Mouse (Mus musculus) liver, adult 2 months (tissue): ENCODE data around the gene Slc39a2. TPM values are rescaled to one million over a fixed set of nuclear protein-coding genes. Genes with fewer than 3 reads are reported as not detected.

Source experiments
- DNase-seq: peaks from one replicate; pipeline ENCODE4 v3.0.0-alpha.2; 2011; ENCODE audit warnings: low read depth, low spot score; ENCODE audit errors: extremely low read depth
- H3K27ac ChIP-seq: fragments of 200-500 bp; replicated peaks from 2 replicates; pipeline ENCODE4 v1.5.1; 2012; ENCODE audit warnings: low read depth, mild to moderate bottlenecking, control low read depth, inconsistent platforms, low read length; ENCODE audit not compliant: insufficient read depth
- H3K27me3 ChIP-seq: fragments of 200-500 bp; 2 replicates; pipeline ENCODE4 v1.6.1; 2012; ENCODE audit warnings: mild to moderate bottlenecking, moderate library complexity, low read length, inconsistent platforms; ENCODE audit not compliant: control insufficient read depth, insufficient read depth
- H3K36me3 ChIP-seq: fragments of 200-500 bp; 2 replicates; pipeline ENCODE4 v1.6.1; 2012; ENCODE audit warnings: low read length, inconsistent platforms; ENCODE audit not compliant: control insufficient read depth, insufficient read depth
- H3K4me1 ChIP-seq: fragments of 200-500 bp; 2 replicates; pipeline ENCODE4 v1.6.1; 2011; ENCODE audit warnings: low read length; ENCODE audit not compliant: control insufficient read depth, insufficient read depth
- H3K4me3 ChIP-seq: fragments of 200-500 bp; 2 replicates; pipeline ENCODE4 v1.5.1; 2011; ENCODE audit warnings: low read depth, mild to moderate bottlenecking, control low read depth, low read length, moderate library complexity; ENCODE audit not compliant: insufficient read depth
- H3K79me2 ChIP-seq: fragments of 200-500 bp; 2 replicates; pipeline ENCODE4 v1.6.1; 2012; ENCODE audit warnings: inconsistent platforms, mild to moderate bottlenecking, low read length, moderate library complexity; ENCODE audit not compliant: control insufficient read depth, insufficient read depth
- H3K9ac ChIP-seq: fragments of 200-500 bp; 2 replicates; pipeline ENCODE4 v1.6.1; 2012; ENCODE audit warnings: low read depth, mild to moderate bottlenecking, control low read depth, inconsistent platforms, low read length
- CTCF ChIP-seq: fragments of 200-500 bp; IDR thresholded peaks from 2 replicates; pipeline ENCODE4 v1.5.1; 2011; ENCODE audit warnings: low read depth, low read length, control low read depth
- POLR2A ChIP-seq: fragments of 200-500 bp; IDR thresholded peaks from 2 replicates; pipeline ENCODE4 v1.6.1; 2011; ENCODE audit warnings: low read length, control low read depth; ENCODE audit not compliant: insufficient read depth; ENCODE audit errors: extremely low read depth
- WGBS: fragments of 180-500 bp; shearing (Covaris S2); methylation state at CpG from one replicate; pipeline ENCODE4 v1.1.7; 2018; 5-methylcytosine and 5-hydroxymethylcytosine counted together
- polyA plus RNA-seq: library from polyadenylated mRNA; depleted of rRNA; stranded (reverse); fragments of >200 nt; gene quantifications from 2 replicates; pipeline ENCODE4 v1.2.3, GENCODE M21; 2012
- total RNA-seq: library from RNA; depleted of rRNA; stranded (reverse); fragments of >200 nt; gene quantifications from 2 replicates; pipeline ENCODE4 v1.2.3, GENCODE M21; 2014

Slc39a2 gene
- total and polyA plus RNA-seq, 2 experiments, result 0.65 to 1.8 TPM

DNA sequence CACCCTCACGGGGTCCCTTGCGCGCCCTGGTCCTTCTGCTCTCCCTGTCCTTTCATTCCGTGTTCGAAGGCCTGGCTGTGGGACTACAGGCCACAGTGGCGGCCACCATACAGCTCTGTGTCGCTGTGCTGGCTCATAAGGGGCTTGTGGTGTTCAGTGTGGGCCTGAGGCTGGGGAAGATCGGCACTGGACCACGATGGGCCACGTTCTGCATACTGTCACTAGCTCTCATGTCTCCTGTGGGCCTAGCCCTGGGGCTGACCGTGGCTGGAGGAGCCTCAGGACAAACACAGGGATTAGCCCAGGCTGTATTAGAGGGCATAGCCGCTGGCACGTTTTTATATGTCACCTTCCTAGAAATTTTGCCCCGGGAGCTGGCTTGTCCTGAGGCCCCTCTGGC, 2.4 kb downstream of the Slc39a2 start:
- no peak for TF ChIP-seq POLR2A
- Histone ChIP-seq H3K4me3 (no peak overlapping the region), H3K36me3 (peaks cover 17% of the 10 kb centered on the region), H3K27me3 (no peaks in the 10 kb centered on the region), H3K4me1 (peaks cover 10% of the 10 kb centered on the region), H3K79me2 (no peaks in the 10 kb centered on the region), H3K9ac (no peak overlapping the region), H3K27ac (no peak overlapping the region)
- 93% methylated on average over 14 of the region's 14 CpGs for WGBS
- no peak for DNase-seq

DNA sequence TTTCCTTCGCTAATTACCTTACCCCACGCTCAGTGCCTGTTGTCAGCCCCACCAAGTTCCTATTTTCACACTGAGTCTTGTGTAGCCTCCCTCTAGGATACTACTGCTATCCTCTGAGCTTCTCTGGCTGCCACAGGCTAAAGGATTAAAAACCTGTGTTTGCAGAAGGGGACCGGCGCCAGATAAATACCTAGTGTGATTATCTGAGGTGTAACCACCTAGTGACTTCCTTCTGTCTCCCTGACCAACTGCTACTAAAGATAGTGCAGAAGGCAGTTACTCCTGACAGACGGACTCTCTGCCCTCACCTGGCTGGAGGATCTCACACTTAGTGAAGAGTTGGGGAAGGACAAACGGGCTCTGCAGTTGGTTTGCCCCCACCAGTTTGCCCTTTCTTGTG, 3.3 kb downstream of the Slc39a2 start:
- Histone ChIP-seq H3K27me3 (no peaks in the 10 kb centered on the region), H3K79me2 (no peaks in the 10 kb centered on the region), H3K4me1 (peaks cover 10% of the 10 kb centered on the region), H3K9ac (no peak overlapping the region), H3K4me3 (no peak overlapping the region), H3K36me3 (peaks cover 9% of the 10 kb centered on the region), H3K27ac (no peak overlapping the region)
- no peak for DNase-seq
- TF ChIP-seq POLR2A, result no peak
- TF ChIP-seq CTCF, result no peak
- 89% methylated on average over 6 of the region's 6 CpGs for WGBS

DNA sequence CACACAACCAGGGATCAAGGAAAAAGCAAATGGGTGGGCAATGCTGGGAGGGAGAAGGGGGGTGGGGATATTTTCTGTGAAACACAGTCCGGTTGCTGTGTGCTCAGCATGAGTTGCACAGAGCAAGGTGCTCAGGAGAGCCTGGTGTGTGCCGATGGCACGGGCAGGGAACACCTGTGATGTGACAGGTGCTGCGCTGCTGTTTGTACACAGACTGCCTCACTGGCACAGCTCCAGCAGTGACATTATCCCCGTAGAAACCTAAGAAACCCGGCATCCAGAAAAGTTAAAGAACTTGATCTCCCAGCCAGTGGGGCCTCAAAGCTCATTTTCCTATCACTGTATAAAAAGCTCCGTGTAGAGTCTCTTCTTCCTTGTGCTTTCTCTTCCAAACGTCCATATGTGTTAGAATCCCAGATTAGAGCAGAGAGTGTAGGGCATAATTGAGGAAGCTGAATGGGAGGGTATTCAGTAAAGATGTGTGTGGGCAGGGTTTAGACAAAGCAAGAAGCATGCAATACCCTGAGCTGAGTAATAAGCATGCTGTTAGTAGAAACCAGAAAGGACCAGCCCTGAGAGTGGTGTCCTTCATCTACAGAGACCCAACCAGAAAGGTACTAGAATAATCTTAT, 4.0 kb downstream of the Slc39a2 start:
- TF ChIP-seq POLR2A (no peak), CTCF (no peak)
- WGBS, result 65% methylated on average over 8 of the region's 8 CpGs
- Histone ChIP-seq H3K27ac (no peak overlapping the region), H3K36me3 (peaks cover 4% of the 10 kb centered on the region; the same call in 1 of the 2 replicates), H3K4me3 (no peak overlapping the region), H3K9ac (no peak overlapping the region), H3K4me1 (peaks cover 10% of the 10 kb centered on the region), H3K79me2 (no peaks in the 10 kb centered on the region), H3K27me3 (no peaks in the 10 kb centered on the region)
- DNase-seq, result no peak

DNA sequence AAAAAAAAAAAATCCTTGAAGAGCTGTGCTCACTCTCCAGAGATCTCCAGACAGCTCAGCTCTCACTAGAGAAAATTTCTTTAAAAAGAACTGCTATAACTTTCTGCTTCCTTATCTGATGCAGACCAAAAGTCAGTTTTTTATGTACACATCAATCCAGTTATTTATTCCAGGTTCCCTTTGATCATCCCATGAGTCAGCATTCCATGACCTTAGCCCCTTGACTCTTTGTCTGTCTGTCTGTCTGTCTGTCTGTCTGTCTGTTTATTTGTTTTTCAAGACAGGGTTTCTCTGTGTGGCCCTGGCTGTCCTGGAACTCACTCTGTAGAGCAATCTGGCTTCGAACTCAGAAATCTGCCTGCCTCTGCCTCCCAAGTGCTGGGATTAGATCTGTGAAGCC, 6.7 kb downstream of the Slc39a2 start:
- DNase-seq, result peak; percentile 96
- H3K27ac ChIP-seq, result peak overlapping the region; percentile 46; the same call in 1 of the 2 replicates
- peaks cover 10% of the 10 kb centered on the region for H3K4me1 ChIP-seq
- H3K9ac ChIP-seq, result no peak overlapping the region
- H3K36me3 ChIP-seq, result no peaks in the 10 kb centered on the region; the same call in 1 of the 2 replicates
- no peaks in the 10 kb centered on the region for H3K79me2 ChIP-seq
- 27% methylated on average over 1 of the region's 1 CpGs for WGBS
- no peak overlapping the region for H3K4me3 ChIP-seq
- TF ChIP-seq CTCF, result no peak
- H3K27me3 ChIP-seq, result no peaks in the 10 kb centered on the region

DNA sequence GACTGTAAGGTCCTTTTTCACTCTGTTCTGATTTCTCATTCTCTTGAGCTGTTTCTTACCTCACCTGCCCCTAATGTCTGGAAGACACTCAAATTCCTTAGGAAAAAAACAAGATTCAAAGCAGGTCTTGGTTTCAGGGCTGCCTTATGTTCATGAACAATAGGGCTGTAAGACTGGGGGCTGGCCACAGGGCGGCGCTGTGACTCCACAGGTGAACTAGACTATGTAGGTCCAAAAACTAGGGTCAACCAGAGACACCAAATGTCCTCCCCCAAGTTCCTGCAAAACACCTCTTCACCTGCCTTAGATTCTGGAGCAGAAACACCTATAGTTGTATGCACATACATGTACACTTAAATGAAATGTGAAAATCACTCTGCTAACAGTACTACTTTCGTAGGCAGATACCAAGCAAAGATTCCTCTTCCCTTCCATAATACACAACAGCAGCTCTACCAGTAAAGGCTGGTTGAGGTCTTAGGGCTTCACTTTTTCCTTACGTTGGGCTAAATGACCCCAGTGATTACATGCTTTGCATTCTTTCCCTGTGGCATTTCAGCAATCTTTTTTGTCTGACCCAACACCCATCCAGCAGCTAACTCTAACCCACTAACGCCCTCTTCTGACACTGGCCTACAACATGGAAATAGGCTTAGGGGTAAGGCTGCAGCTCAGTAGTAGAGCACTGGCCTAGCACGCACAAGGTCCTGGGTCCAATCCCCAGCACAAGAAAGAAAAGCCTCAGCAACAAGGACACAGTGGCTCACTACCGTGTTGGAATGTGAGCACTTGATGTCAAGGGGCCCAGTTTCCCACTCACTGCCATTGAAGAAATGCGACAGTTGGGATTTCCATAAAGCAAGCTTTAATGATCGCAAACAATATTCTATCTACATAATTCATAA, 10.4 kb downstream of the Slc39a2 start:
- peak; percentile 71 for DNase-seq
- TF ChIP-seq CTCF (peak; percentile 95), POLR2A (no peak)

DNA sequence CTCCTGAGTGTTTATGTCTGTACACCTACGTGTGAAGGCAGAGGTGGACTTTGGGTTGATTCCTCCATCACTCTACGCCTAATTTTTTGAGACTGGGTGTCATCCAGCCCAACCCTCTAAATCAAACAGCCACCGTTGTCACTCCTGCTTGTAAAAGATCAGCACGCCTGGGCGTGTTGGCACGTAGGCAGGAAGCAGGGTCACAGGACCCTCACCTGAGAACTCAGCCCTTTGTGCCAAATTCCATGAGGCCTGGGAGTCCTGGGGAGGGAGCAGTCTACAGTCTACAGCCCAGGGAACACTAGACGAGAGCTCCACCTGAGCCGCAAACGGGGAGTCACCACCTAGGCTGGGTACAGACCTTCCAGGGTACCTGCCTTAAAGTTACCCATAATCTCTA, 11.1 kb downstream of the Slc39a2 start:
- H3K4me1 ChIP-seq, result peaks cover 35% of the 10 kb centered on the region
- DNase-seq, result peak; percentile 83
- H3K27me3 ChIP-seq, result no peaks in the 10 kb centered on the region
- 0 out of 2 replicates have a peak overlapping the region, but pooled peaks have one; percentile 2 for H3K9ac ChIP-seq
- TF ChIP-seq POLR2A, result 0 out of 2 replicates have a peak, but pooled peaks have one; percentile 22
- TF ChIP-seq CTCF, result no peak
- H3K79me2 ChIP-seq, result no peaks in the 10 kb centered on the region
- H3K27ac ChIP-seq, result peak overlapping the region; percentile 66
- H3K36me3 ChIP-seq, result peaks cover 44% of the 10 kb centered on the region
- 30% methylated on average over 9 of the region's 9 CpGs for WGBS
- no peak overlapping the region for H3K4me3 ChIP-seq

More for the DNA sequence above, 10.4 kb downstream of the Slc39a2 start:
- Histone ChIP-seq H3K4me1 (peaks cover 31% of the 10 kb centered on the region), H3K9ac (no peak overlapping the region; the same call in 1 of the 2 replicates), H3K79me2 (no peaks in the 10 kb centered on the region), H3K27me3 (no peaks in the 10 kb centered on the region), H3K36me3 (peaks cover 36% of the 10 kb centered on the region), H3K4me3 (no peak overlapping the region), H3K27ac (peak overlapping the region; percentile 66)
- WGBS, result 33% methylated on average over 9 of the region's 9 CpGs
